Mouse (Mus musculus) myocyte (in vitro differentiated cells): Measurements from ENCODE around the gene Itpkb. TPM values are rescaled to one million over a fixed set of nuclear protein-coding genes. Genes with fewer than 3 reads are reported as not detected.

Source experiments
- H3K27me3 ChIP-seq: one replicate; pipeline ENCODE4 v1.6.1; 2011; ENCODE audit not compliant: control insufficient read depth, insufficient read depth, insufficient read length
- H3K36me3 ChIP-seq: one replicate; pipeline ENCODE4 v1.6.1; 2011; ENCODE audit not compliant: control insufficient read depth, insufficient read depth
- H3K4me2 ChIP-seq: one replicate; pipeline ENCODE4 v1.6.1; 2011; ENCODE audit warnings: low read depth, control low read depth
- H3K4me3 ChIP-seq: one replicate; pipeline ENCODE4 v1.5.1; 2011; ENCODE audit warnings: mild to moderate bottlenecking, control low read depth, moderate library complexity
- H3K79me2 ChIP-seq: one replicate; pipeline ENCODE4 v1.6.1; 2011; ENCODE audit not compliant: control insufficient read depth, insufficient read depth
- H3ac ChIP-seq: one replicate; pipeline ENCODE4 v1.6.1; 2011; ENCODE audit not compliant: control insufficient read depth, insufficient read length
- CEBPB ChIP-seq: IDR thresholded peaks from 2 replicates; pipeline ENCODE4 v1.6.1; 2011; ENCODE audit warnings: mild to moderate bottlenecking, moderate library complexity; ENCODE audit not compliant: poor library complexity, insufficient read depth, severe bottlenecking
- E2F4 ChIP-seq: IDR thresholded peaks from one replicate; pipeline ENCODE4 v1.6.1; 2011; ENCODE audit warnings: mild to moderate bottlenecking, control low read depth, moderate library complexity; ENCODE audit not compliant: insufficient read depth
- MAX ChIP-seq: IDR thresholded peaks from one replicate; pipeline ENCODE4 v1.6.1; 2011; ENCODE audit warnings: low read depth, mild to moderate bottlenecking, control low read depth
- MYOD1 ChIP-seq, 3 experiments: IDR thresholded peaks; one replicate each; pipeline ENCODE4 v1.6.1; 2011; ENCODE audit warnings: control low read depth in 2 of 3, low read depth in 2 of 3, mild to moderate bottlenecking in 2 of 3, moderate library complexity in 1 of 3; ENCODE audit not compliant: insufficient read length in 2 of 3, control insufficient read depth in 1 of 3
- MYOG ChIP-seq, 3 experiments: IDR thresholded peaks; one replicate each; pipeline ENCODE4 v1.6.1; 2011; ENCODE audit warnings: control low read depth in 2 of 3, low read depth in 2 of 3, mild to moderate bottlenecking in 2 of 3; ENCODE audit not compliant: insufficient read length in 2 of 3, control insufficient read depth in 1 of 3, insufficient read depth in 1 of 3
- POLR2A ChIP-seq: IDR thresholded peaks from one replicate; pipeline ENCODE4 v1.6.1; 2011; ENCODE audit warnings: low read depth, mild to moderate bottlenecking, control low read depth, moderate library complexity; ENCODE audit not compliant: insufficient read length
- POLR2AphosphoS2 ChIP-seq: IDR thresholded peaks from one replicate; pipeline ENCODE4 v1.6.1; 2011; ENCODE audit warnings: low read depth, control low read depth; ENCODE audit not compliant: insufficient read length
- REST ChIP-seq: IDR thresholded peaks from one replicate; pipeline ENCODE4 v1.6.1; 2011; ENCODE audit warnings: mild to moderate bottlenecking, control low read depth, moderate library complexity; ENCODE audit not compliant: insufficient read depth, insufficient read length
- SRF ChIP-seq: IDR thresholded peaks from one replicate; pipeline ENCODE4 v1.6.1; 2011; ENCODE audit warnings: low read depth; ENCODE audit not compliant: control insufficient read depth, insufficient read length
- TCF12 ChIP-seq: IDR thresholded peaks from one replicate; pipeline ENCODE4 v1.6.1; 2011; ENCODE audit warnings: mild to moderate bottlenecking, control low read depth; ENCODE audit not compliant: poor library complexity, insufficient read depth, severe bottlenecking
- TCF3 ChIP-seq: IDR thresholded peaks from one replicate; pipeline ENCODE4 v1.6.1; 2011; ENCODE audit warnings: low read depth, control low read depth; ENCODE audit not compliant: insufficient read length
- USF1 ChIP-seq: IDR thresholded peaks from one replicate; pipeline ENCODE4 v1.6.1; 2011; ENCODE audit warnings: low read depth, mild to moderate bottlenecking, control low read depth, moderate library complexity
- polyA plus RNA-seq: library from polyadenylated mRNA; unstranded; fragments of >200 nt; fragmentation: generic; extraction: Trizol; gene quantifications from one replicate; pipeline ENCODE4 v1.2.1, GENCODE M21; 2012; ENCODE audit warnings: missing spikeins

Gene Itpkb
- polyA plus RNA-seq, 1 experiment, result 1.1 TPM

GRCm38 (mm10) chr1:180426405-180426804, 96.1 kb downstream of the Itpkb start:
- Histone ChIP-seq H3K79me2 (no peaks in the 10 kb centered on the region), H3K4me3 (no peak overlapping the region), H3K27me3 (peaks cover 16% of the 10 kb centered on the region), H3ac (no peak overlapping the region), H3K36me3 (no peaks in the 10 kb centered on the region), H3K4me2 (no peak overlapping the region)
- TF ChIP-seq TCF12 (no peak), REST (no peak), CEBPB (no peak)

GRCm38 (mm10) chr1:180427685-180428084, 97.4 kb downstream of the Itpkb start:
- Histone ChIP-seq H3K79me2 (no peaks in the 10 kb centered on the region), H3ac (no peak overlapping the region), H3K4me3 (no peak overlapping the region), H3K27me3 (peaks cover 16% of the 10 kb centered on the region), H3K4me2 (no peak overlapping the region), H3K36me3 (no peaks in the 10 kb centered on the region)
- no peak for TF ChIP-seq POLR2AphosphoS2
- no peak for TF ChIP-seq MYOG (IDR thresholded peaks at IDR 0.05; ENCODE audit: control insufficient read depth in 1 of 3, insufficient read depth in 1 of 3, insufficient read length in 2 of 3, low read depth in 2 of 3)
- no peak for TF ChIP-seq MAX
- TF ChIP-seq E2F4, result no peak
- TF ChIP-seq SRF, result no peak
- no peak for TF ChIP-seq MYOD1 (IDR thresholded peaks at IDR 0.05; ENCODE audit: control insufficient read depth in 1 of 3, insufficient read length in 2 of 3, low read depth in 2 of 3)
- no peak for TF ChIP-seq TCF3
- TF ChIP-seq TCF12, result no peak
- TF ChIP-seq CEBPB, result no peak
- TF ChIP-seq POLR2A, result no peak
- TF ChIP-seq REST, result no peak
- TF ChIP-seq USF1, result no peak

- H3K4me3 ChIP-seq, result no peak overlapping the region
- H3K27me3 ChIP-seq, result peaks cover 18% of the 10 kb centered on the region
- no peaks in the 10 kb centered on the region for H3K36me3 ChIP-seq
- TF ChIP-seq MYOG (IDR thresholded peaks at IDR 0.05; ENCODE audit: control insufficient read depth in 1 of 3, insufficient read depth in 1 of 3, insufficient read length in 2 of 3, low read depth in 2 of 3), result no peak
- TF ChIP-seq USF1, result no peak
- TF ChIP-seq TCF12, result no peak
- TF ChIP-seq MAX, result no peak
- TF ChIP-seq REST, result no peak
- TF ChIP-seq E2F4, result no peak
- no peak for TF ChIP-seq MYOD1 (IDR thresholded peaks at IDR 0.05; ENCODE audit: control insufficient read depth in 1 of 3, insufficient read length in 2 of 3, low read depth in 2 of 3)
- TF ChIP-seq POLR2AphosphoS2, result no peak
- no peak for TF ChIP-seq POLR2A
- TF ChIP-seq CEBPB, result no peak
- no peak for TF ChIP-seq SRF
- TF ChIP-seq TCF3, result no peak
- H3ac ChIP-seq, result no peak overlapping the region
- H3K79me2 ChIP-seq, result no peaks in the 10 kb centered on the region
- H3K4me2 ChIP-seq, result no peak overlapping the region
Measured at GRCm38 (mm10) chr1:180428101-180428712, 97.9 kb downstream of the Itpkb start.

GRCm38 (mm10) chr1:180428871-180429270, 98.6 kb downstream of the Itpkb start:
- Histone ChIP-seq H3K4me2 (no peak overlapping the region), H3K4me3 (no peak overlapping the region), H3K79me2 (no peaks in the 10 kb centered on the region), H3K36me3 (no peaks in the 10 kb centered on the region), H3ac (no peak overlapping the region), H3K27me3 (peaks cover 22% of the 10 kb centered on the region)
- TF ChIP-seq REST (no peak), E2F4 (no peak), POLR2A (no peak), MYOG (IDR thresholded peaks at IDR 0.05; ENCODE audit: control insufficient read depth in 1 of 3, insufficient read depth in 1 of 3, insufficient read length in 2 of 3, low read depth in 2 of 3) (no peak), MAX (no peak), POLR2AphosphoS2 (no peak), MYOD1 (IDR thresholded peaks at IDR 0.05; ENCODE audit: control insufficient read depth in 1 of 3, insufficient read length in 2 of 3, low read depth in 2 of 3) (no peak), USF1 (no peak), TCF3 (no peak)

- H3K36me3 ChIP-seq, result no peaks in the 10 kb centered on the region
- no peak overlapping the region for H3K4me2 ChIP-seq
- H3ac ChIP-seq, result no peak overlapping the region
- H3K4me3 ChIP-seq, result no peak overlapping the region
- TF ChIP-seq TCF12, result no peak
- peaks cover 25% of the 10 kb centered on the region for H3K27me3 ChIP-seq
- no peaks in the 10 kb centered on the region for H3K79me2 ChIP-seq
Measured at GRCm38 (mm10) chr1:180429819-180430218, 99.5 kb downstream of the Itpkb start.
